Mouse (Mus musculus): ENCODE results near the gene Ccr7. TPM values are rescaled to one million over a fixed set of nuclear protein-coding genes. Genes with fewer than 3 reads are reported as not detected.
A peak's percentile ranks its signal among the peaks of the same experiment; 100 is the strongest.

Gene Ccr7
- polyA plus RNA-seq, 1 experiment from 2014 or later: 1.5 TPM

DNA sequence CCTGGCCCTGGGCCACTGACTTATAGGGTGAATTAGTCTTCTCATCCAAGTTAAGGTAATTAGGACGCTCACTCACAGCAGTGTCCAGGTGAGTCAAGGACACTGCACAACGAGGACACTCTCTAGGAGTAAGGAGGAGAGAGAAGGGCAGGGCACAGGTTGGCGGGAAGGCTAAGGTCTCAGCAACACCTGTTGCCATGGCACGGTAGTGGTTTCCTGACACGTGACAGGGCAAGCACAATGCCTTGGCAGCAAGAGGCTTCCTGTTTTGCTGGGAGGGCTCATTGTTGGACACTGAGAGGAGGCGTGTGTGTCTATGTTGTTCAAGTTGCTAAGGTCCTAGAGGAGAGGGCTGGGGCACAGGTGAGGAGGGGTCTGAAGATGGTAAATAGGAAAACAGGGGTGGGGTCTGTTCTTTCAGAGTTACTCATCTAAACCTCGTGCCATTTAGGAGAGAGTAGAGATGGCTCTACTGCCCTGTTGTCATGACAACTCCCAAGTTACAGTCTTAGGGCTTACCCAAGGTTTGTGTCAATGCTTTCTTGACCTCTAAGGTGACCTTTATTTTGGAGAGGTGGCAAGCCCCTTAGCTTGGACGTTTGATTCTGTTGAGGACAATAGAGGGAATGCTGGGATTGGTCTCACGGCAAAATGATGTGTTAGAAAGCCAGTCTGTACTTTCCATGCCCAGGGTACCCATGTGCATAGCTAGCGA is 8.3 kb upstream of the Ccr7 start:
- WGBS: 68% methylated on average over 10 of the region's 10 CpGs
- Histone ChIP-seq H3K4me2 (ENCODE audit: low read depth, low read length) (no peak overlapping the region), H3K27me3 (ENCODE audit: control insufficient read depth, insufficient read depth, low read length) (no peaks in the 10 kb centered on the region), H3K9me3 (replicated peaks; ENCODE audit: control insufficient read depth, low read length) (no peaks in the 10 kb centered on the region), H3K36me3 (ENCODE audit: control insufficient read depth, insufficient read depth) (no peaks in the 10 kb centered on the region), H3K9ac (ENCODE audit: low read length) (no peak overlapping the region), H3K4me3 (ENCODE audit: low read length) (no peak overlapping the region), H3K27ac (ENCODE audit: low read length) (no peak overlapping the region), H3K4me1 (ENCODE audit: control insufficient read depth, insufficient read depth, low read length) (no peaks in the 10 kb centered on the region)
- ATAC-seq (replicated peaks; ENCODE audit: extremely low read depth, insufficient read depth, low FRiP score): peak; percentile 49

DNA sequence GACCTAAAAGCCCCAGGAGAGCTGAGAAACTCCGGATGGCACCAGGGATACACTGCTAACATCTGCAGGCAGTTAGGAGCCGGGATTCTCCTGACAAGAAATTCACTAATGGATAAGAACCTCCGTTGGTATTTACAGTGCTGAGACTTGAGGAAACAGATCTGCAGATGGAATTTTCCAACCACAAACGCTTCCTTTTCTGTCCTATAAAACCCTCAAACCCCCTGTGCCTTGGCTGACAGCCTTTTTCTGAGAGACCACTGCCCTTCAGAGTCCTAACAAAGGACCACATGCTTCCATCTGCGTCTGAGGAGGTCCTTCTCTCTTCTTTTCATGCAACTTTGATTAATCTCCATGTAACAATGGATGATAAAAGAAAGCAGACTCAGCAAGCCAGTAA is 6.8 kb upstream of the Ccr7 start:
- no peak overlapping the region for H3K4me3 ChIP-seq (ENCODE audit: low read length)
- H3K36me3 ChIP-seq (ENCODE audit: control insufficient read depth, insufficient read depth): no peaks in the 10 kb centered on the region
- H3K27me3 ChIP-seq (ENCODE audit: control insufficient read depth, insufficient read depth, low read length): no peaks in the 10 kb centered on the region
- no peak overlapping the region for H3K4me2 ChIP-seq (ENCODE audit: low read depth, low read length)
- no peak overlapping the region for H3K9ac ChIP-seq (ENCODE audit: low read length)
- no peaks in the 10 kb centered on the region for H3K9me3 ChIP-seq (replicated peaks; ENCODE audit: control insufficient read depth, low read length)
- WGBS: 40% methylated on average over 5 of the region's 5 CpGs
- no peak overlapping the region for H3K27ac ChIP-seq (ENCODE audit: low read length)
- no peaks in the 10 kb centered on the region for H3K4me1 ChIP-seq (ENCODE audit: control insufficient read depth, insufficient read depth, low read length)
- ATAC-seq (replicated peaks; ENCODE audit: extremely low read depth, insufficient read depth, low FRiP score): no peak

DNA sequence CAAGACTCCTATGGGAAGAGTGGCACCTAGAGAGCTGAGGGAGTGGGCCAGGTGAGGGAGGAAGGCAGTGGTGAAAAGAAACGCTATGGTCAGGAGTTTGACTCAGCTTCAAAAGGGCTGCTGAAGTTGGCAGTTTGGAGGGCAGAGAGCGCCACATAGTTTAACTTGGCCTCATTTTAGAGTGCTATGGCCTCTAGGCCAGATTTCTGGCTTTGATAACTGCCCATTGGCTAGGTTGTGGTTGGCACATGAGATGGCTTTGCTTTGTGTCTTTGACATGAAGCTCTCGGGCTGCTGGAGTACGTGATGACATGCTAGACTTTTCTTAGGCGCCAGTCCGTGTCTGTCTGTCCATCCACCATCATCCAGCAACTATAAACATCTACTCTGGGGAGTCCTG is 5.4 kb upstream of the Ccr7 start:
- Histone ChIP-seq H3K36me3 (ENCODE audit: control insufficient read depth, insufficient read depth) (no peaks in the 10 kb centered on the region), H3K4me1 (ENCODE audit: control insufficient read depth, insufficient read depth, low read length) (peaks cover 2% of the 10 kb centered on the region), H3K9ac (ENCODE audit: low read length) (no peak overlapping the region), H3K4me2 (ENCODE audit: low read depth, low read length) (no peak overlapping the region), H3K4me3 (ENCODE audit: low read length) (no peak overlapping the region), H3K27me3 (ENCODE audit: control insufficient read depth, insufficient read depth, low read length) (no peaks in the 10 kb centered on the region), H3K9me3 (replicated peaks; ENCODE audit: control insufficient read depth, low read length) (no peaks in the 10 kb centered on the region), H3K27ac (ENCODE audit: low read length) (no peak overlapping the region)
- 78% methylated on average over 6 of the region's 6 CpGs for WGBS
- ATAC-seq (replicated peaks; ENCODE audit: extremely low read depth, insufficient read depth, low FRiP score): no peak

DNA sequence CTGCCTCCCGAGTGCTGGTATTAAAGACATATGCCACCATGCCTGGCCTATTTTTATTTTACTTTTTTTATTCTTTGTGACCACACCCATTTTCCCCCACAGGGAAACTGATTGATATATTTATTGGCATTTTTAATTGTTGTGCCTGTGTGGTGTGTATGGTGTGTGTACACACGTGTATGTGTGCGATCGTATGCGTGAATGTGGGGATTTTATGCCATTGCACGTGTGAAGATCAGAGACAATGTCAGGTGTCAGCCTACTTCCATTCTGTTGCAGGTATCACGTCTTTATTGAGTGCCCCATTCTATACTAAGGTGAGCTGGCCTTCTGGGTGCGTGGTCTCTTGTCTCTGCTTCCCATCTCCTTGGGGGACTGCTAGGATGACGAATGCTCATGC is 940 bp upstream of the Ccr7 start:
- Histone ChIP-seq H3K36me3 (ENCODE audit: control insufficient read depth, insufficient read depth) (no peaks in the 10 kb centered on the region), H3K27me3 (ENCODE audit: control insufficient read depth, insufficient read depth, low read length) (0 out of 2 replicates have a peak, but pooled peaks cover 2% of the 10 kb centered on the region), H3K4me2 (ENCODE audit: low read depth, low read length) (no peak overlapping the region), H3K4me3 (ENCODE audit: low read length) (no peak overlapping the region), H3K9me3 (replicated peaks; ENCODE audit: control insufficient read depth, low read length) (no peaks in the 10 kb centered on the region), H3K27ac (ENCODE audit: low read length) (no peak overlapping the region), H3K9ac (ENCODE audit: low read length) (no peak overlapping the region), H3K4me1 (ENCODE audit: control insufficient read depth, insufficient read depth, low read length) (peaks cover 7% of the 10 kb centered on the region)
- 91% methylated on average over 9 of the region's 9 CpGs for WGBS
- no peak for ATAC-seq (replicated peaks; ENCODE audit: extremely low read depth, insufficient read depth, low FRiP score)

DNA sequence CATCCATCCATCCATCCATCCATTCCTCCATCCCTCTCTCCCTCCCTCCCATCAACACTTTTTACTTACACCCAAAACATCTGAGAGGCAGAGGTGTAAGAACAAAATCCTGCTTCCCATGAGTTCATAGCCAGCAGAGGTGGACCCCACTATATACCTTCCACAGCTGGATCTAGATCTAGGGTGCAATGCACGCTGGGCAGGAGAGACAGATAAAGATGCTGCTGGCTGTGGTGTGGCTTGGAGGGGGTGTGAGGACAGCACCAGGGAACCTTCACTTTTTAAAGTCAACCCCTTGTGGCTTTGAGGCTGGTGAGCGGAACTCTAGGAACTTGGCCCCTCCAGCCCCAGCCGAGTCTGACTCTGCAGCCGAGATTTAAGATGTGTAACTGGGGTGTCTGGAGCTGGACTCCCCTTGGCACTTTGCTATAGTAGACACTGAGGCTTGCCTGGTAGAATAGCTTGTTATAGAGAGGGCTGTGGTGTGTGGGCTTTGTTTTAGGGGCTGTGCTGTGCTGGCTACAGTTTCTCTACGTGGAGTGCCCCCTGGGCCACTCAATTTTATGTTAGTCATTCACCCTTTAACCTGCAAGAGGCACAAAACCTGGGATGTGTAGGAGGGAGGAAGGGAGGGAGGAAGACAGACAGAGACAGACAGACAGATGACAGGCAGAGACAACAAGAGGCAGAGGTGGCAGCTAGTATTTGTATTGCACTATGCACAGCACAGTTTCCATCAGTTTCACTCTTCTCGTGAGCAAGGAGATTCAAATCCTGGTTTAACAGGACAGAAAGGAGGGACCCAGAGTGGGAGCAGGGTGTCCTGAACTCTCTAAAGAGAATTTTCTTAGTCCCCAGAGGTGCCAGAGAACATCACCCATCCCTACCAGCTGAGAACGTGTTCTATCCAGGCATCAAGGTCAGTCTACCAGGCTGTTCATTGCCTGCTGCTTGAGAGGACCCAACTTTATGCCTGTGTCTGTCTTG is 817 bp downstream of the Ccr7 start:
- WGBS: 62% methylated on average over 7 of the region's 7 CpGs
- H3K4me1 ChIP-seq (ENCODE audit: control insufficient read depth, insufficient read depth, low read length): peaks cover 14% of the 10 kb centered on the region

DNA sequence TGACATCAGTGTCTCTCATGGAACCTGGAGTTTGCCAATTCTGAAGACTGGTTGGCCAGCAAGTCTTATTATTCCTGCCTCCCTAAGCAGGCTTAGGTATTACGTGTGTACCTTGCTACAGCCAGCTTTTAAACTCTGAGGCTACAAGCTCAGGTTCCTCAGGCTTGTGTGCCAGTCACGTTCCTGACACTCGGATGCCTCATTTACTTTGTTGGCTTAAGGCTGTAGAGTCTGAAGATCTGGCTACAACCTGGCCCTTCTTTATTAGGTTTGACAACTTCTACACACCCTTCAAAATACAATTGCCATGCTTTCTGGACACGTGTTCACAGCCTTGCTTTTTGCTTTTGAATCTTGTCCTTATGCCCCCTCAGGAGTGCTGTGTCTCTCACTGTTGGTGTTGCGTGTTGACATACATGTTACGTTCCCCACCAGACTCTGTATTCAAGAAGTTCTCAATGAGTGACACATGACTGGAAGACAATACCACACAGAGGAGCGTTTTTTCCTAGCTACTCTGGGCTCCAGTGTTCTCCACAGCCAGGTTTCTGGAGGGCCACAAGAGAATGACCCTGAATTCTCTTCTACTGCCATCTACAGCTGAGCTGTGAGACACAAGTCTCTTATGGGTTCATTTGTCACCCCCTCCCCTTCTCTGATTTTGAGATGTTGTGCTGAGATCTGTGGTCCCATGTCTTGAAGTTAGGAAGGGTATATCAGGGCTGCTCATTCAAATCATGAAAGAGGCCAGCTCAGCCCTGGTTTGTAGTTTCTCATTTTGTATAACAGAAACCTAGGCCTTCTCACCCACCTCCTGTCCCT is 2.3 kb downstream of the Ccr7 start:
- peaks cover 30% of the 10 kb centered on the region for H3K4me1 ChIP-seq (ENCODE audit: control insufficient read depth, insufficient read depth, low read length)
- H3K9me3 ChIP-seq (replicated peaks; ENCODE audit: control insufficient read depth, low read length): no peaks in the 10 kb centered on the region
- H3K36me3 ChIP-seq (ENCODE audit: control insufficient read depth, insufficient read depth): no peaks in the 10 kb centered on the region
- H3K27me3 ChIP-seq (ENCODE audit: control insufficient read depth, insufficient read depth, low read length): 0 out of 2 replicates have a peak, but pooled peaks cover 2% of the 10 kb centered on the region
- no peak overlapping the region for H3K4me2 ChIP-seq (ENCODE audit: low read depth, low read length)
- WGBS: 80% methylated on average over 7 of the region's 7 CpGs
- no peak overlapping the region for H3K9ac ChIP-seq (ENCODE audit: low read length)
- H3K4me3 ChIP-seq (ENCODE audit: low read length): no peak overlapping the region
- no peak overlapping the region for H3K27ac ChIP-seq (ENCODE audit: low read length)
- ATAC-seq (replicated peaks; ENCODE audit: extremely low read depth, insufficient read depth, low FRiP score): no peak

More for the DNA sequence above, 817 bp downstream of the Ccr7 start:
- no peak overlapping the region for H3K27ac ChIP-seq (ENCODE audit: low read length)
- H3K9me3 ChIP-seq (replicated peaks; ENCODE audit: control insufficient read depth, low read length): no peaks in the 10 kb centered on the region
- 0 out of 2 replicates have a peak, but pooled peaks cover 2% of the 10 kb centered on the region for H3K27me3 ChIP-seq (ENCODE audit: control insufficient read depth, insufficient read depth, low read length)
- no peak overlapping the region for H3K9ac ChIP-seq (ENCODE audit: low read length)
- no peak for ATAC-seq (replicated peaks; ENCODE audit: extremely low read depth, insufficient read depth, low FRiP score)
- H3K4me2 ChIP-seq (ENCODE audit: low read depth, low read length): no peak overlapping the region
- H3K36me3 ChIP-seq (ENCODE audit: control insufficient read depth, insufficient read depth): no peaks in the 10 kb centered on the region
- no peak overlapping the region for H3K4me3 ChIP-seq (ENCODE audit: low read length)

DNA sequence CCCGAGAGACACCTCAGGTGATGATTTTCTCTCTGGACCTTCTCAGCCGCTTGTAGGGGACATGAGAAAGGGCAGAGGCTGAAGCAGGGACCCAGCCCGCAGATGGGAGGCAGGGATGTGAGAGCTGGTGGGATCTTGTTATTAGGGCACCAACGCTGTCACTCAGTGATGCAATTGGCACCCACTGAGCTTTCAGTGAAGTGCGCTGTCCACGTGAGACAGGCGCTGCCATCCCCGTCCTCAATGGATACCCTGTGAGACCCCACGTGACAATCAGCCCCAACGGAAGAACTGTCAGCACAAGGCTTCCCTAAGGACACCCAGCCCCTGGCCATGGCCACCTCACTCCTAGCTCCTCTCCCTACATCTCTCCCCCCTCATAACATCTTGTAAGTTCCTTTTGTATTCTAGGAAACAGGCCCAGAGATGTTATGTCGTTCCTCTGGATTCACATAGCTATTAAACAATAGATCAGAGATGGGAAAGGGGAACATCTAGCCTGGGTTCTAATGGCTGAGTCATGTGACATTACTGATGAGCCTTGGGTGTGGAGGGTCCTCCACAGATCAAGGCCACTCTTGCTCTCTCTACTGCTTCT is 3.4 kb downstream of the Ccr7 start:
- no peaks in the 10 kb centered on the region for H3K9me3 ChIP-seq (replicated peaks; ENCODE audit: control insufficient read depth, low read length)
- 55% methylated on average over 11 of the region's 11 CpGs for WGBS
- no peak overlapping the region for H3K4me2 ChIP-seq (ENCODE audit: low read depth, low read length)
- ATAC-seq (replicated peaks; ENCODE audit: extremely low read depth, insufficient read depth, low FRiP score): no peak
- 0 out of 2 replicates have a peak, but pooled peaks cover 2% of the 10 kb centered on the region for H3K27me3 ChIP-seq (ENCODE audit: control insufficient read depth, insufficient read depth, low read length)
- no peaks in the 10 kb centered on the region for H3K36me3 ChIP-seq (ENCODE audit: control insufficient read depth, insufficient read depth)
- H3K9ac ChIP-seq (ENCODE audit: low read length): no peak overlapping the region
- H3K27ac ChIP-seq (ENCODE audit: low read length): no peak overlapping the region
- peaks cover 35% of the 10 kb centered on the region for H3K4me1 ChIP-seq (ENCODE audit: control insufficient read depth, insufficient read depth, low read length)
- no peak overlapping the region for H3K4me3 ChIP-seq (ENCODE audit: low read length)

DNA sequence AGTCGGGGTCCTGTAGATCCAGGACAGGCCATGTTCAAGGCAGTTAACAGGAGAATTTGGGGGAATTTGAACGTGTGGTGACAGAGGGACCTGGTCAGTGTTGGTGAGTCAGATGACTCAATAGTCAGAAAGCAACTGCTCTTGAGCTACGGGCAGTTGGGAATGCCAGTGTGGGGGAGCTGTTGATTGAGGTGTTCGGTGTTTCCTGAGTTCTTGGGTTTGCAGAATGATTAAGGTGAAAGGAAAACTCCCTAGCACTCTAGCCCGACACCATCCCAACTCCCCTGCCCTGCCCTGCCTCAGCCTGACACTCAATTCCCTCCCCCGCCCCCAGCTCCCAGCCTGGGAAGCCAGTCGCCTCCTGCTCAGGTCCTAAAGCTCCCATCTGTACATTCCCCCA is 4.0 kb downstream of the Ccr7 start:
- Histone ChIP-seq H3K9me3 (replicated peaks; ENCODE audit: control insufficient read depth, low read length) (no peaks in the 10 kb centered on the region), H3K27ac (ENCODE audit: low read length) (no peak overlapping the region), H3K27me3 (ENCODE audit: control insufficient read depth, insufficient read depth, low read length) (0 out of 2 replicates have a peak, but pooled peaks cover 2% of the 10 kb centered on the region), H3K4me2 (ENCODE audit: low read depth, low read length) (no peak overlapping the region), H3K4me3 (ENCODE audit: low read length) (no peak overlapping the region), H3K9ac (ENCODE audit: low read length) (no peak overlapping the region), H3K4me1 (ENCODE audit: control insufficient read depth, insufficient read depth, low read length) (peaks cover 35% of the 10 kb centered on the region), H3K36me3 (ENCODE audit: control insufficient read depth, insufficient read depth) (no peaks in the 10 kb centered on the region)
- ATAC-seq (replicated peaks; ENCODE audit: extremely low read depth, insufficient read depth, low FRiP score): no peak
- 28% methylated on average over 7 of the region's 7 CpGs for WGBS

Data from heart, embryonic 16.5 days (tissue).